Mouse (Mus musculus) heart, adult 11 months (tissue): ENCODE data around the gene Spint1.

ENCODE experiments used
- DNase-seq: peaks from one replicate; pipeline ENCODE4 v3.0.0; 2022

The Spint1 gene

GRCm38 (mm10) chr2:119294411-119294810 is 57.2 kb downstream of the Spint1 start:
- DNase-seq, result no peak

DNA sequence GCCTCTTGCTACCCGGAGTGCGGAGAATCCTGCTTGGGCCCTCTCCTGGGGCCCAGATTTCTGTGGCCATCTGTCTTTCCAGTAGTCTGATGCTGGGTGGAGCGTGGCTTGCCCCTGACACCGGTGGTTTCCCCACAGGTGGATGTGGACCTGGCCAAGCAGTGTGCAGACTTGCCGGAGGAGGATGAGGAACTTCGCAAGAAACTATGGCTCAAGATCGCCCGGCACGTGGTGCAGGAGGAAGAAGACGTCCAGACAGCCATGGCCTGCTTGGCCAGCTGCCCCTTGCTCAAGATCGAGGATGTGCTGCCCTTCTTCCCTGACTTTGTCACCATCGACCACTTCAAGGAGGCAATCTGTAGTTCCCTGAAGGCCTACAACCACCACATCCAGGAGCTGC is 59.6 kb downstream of the Spint1 start:
- no peak for DNase-seq

DNA sequence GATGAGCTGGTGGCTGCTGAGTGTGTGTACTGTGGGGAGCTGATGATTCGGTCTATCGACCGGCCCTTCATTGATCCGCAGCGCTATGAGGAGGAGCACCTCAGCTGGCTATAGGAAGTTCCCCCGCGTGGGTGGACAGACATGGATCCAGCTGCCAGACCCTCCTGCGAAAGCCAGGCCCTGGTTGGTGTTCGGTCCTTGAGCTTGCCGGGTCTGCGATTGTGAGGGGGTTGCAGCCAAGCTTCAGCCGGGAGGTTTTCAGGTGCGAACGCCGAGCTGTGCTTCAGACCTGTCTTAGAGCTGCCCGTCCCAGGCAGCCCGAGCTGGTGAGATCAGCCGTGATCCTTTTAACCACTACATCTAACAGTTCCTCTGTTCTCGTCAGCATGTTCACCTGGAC is 60.3 kb downstream of the Spint1 start:
- DNase-seq, result peak; percentile 87

DNA sequence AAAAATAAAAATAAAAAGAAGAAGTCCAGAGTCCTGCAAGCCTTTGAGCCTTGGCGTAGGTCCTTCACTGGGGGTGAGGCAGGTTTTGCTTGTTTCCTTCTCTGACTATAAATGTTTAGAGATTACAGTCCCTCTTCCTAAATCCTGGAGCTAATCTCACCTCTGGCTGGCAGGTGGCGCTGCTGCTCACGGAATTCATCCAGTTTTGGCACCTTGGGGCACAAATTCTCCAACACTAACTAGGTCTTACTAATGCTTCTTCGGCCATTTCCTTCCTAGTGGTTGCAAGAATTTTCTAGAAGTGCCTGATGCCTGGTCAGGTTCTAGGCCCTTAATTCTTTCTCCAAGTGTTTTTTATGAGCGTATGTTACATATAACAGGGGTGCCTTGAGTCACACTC is 61.2 kb downstream of the Spint1 start:
- DNase-seq, result peak; percentile 97

- DNase-seq, result peak; percentile 90
Observed at GRCm38 (mm10) chr2:119298839-119299238, 61.7 kb downstream of the Spint1 start.
